Mouse (Mus musculus) liver, embryonic 11.5 days (tissue): ENCODE measurements around the gene Il2rb. TPM values are rescaled to one million over a fixed set of nuclear protein-coding genes. Genes with fewer than 3 reads are reported as not detected.

Experiments used
- ATAC-seq: fragments of 200-750 bp; cut with Nextera tagmentation; replicated peaks from 2 replicates; pipeline ENCODE4 v1.8.0; 2017; ENCODE audit warnings: moderate number of reproducible peaks, mild to moderate bottlenecking, moderate TSS enrichment, moderate library complexity; ENCODE audit not compliant: low FRiP score
- DNase-seq: peaks from one replicate; pipeline ENCODE4 v3.0.0-alpha.2; 2017; ENCODE audit warnings: low spot score
- H3K27ac ChIP-seq: fragments of 300-500 bp; sonication (generic); 2 replicates; pipeline ENCODE4 v1.5.1; 2014; ENCODE audit warnings: mild to moderate bottlenecking, low read depth, low read length, control low read depth
- H3K27me3 ChIP-seq: fragments of 300-500 bp; sonication (generic); replicated peaks from 2 replicates; pipeline ENCODE4 v1.6.1; 2014; ENCODE audit warnings: low read length, mixed read lengths; ENCODE audit not compliant: control insufficient read depth, insufficient read depth
- H3K36me3 ChIP-seq: fragments of 300-500 bp; sonication (generic); 2 replicates; pipeline ENCODE4 v1.6.1; 2014; ENCODE audit warnings: mild to moderate bottlenecking, low read length, moderate library complexity, mixed read lengths; ENCODE audit not compliant: control insufficient read depth, insufficient read depth
- H3K4me1 ChIP-seq: fragments of 300-500 bp; sonication (generic); replicated peaks from 2 replicates; pipeline ENCODE4 v1.6.1; 2014; ENCODE audit warnings: low read length, mixed read lengths; ENCODE audit not compliant: control insufficient read depth, insufficient read depth
- H3K4me2 ChIP-seq: fragments of 300-500 bp; sonication (generic); 2 replicates; pipeline ENCODE4 v1.6.1; 2014; ENCODE audit warnings: mild to moderate bottlenecking, control low read depth, moderate library complexity
- H3K4me3 ChIP-seq: fragments of 300-500 bp; sonication (generic); 2 replicates; pipeline ENCODE4 v1.5.1; 2014; ENCODE audit warnings: low read depth, low read length, control low read depth
- H3K9ac ChIP-seq: fragments of 300-500 bp; sonication (generic); 2 replicates; pipeline ENCODE4 v1.6.1; 2014; ENCODE audit warnings: low read depth, low read length, control low read depth
- H3K9me3 ChIP-seq: fragments of 300-500 bp; sonication (generic); 2 replicates; pipeline ENCODE4 v1.6.1; 2016; ENCODE audit warnings: low read length, inconsistent platforms, mixed read lengths; ENCODE audit not compliant: control insufficient read depth
- WGBS: fragments of 180-500 bp; shearing (Covaris S2); extraction: QIAGEN DNeasy Blood & Tissue Kit; methylation state at CpG from one replicate; pipeline ENCODE4 v1.1.7; 2014; 5-methylcytosine and 5-hydroxymethylcytosine counted together
- polyA plus RNA-seq: library from polyadenylated mRNA; unstranded; fragments of >200 nt; fragmentation: Nextera tagmentation; extraction: Ambion mirVana; gene quantifications from 2 replicates; pipeline ENCODE4 v1.2.1, GENCODE M21; 2014

Gene Il2rb
- polyA plus RNA-seq, 1 experiment from 2014 or later, result 0.07 TPM

DNA sequence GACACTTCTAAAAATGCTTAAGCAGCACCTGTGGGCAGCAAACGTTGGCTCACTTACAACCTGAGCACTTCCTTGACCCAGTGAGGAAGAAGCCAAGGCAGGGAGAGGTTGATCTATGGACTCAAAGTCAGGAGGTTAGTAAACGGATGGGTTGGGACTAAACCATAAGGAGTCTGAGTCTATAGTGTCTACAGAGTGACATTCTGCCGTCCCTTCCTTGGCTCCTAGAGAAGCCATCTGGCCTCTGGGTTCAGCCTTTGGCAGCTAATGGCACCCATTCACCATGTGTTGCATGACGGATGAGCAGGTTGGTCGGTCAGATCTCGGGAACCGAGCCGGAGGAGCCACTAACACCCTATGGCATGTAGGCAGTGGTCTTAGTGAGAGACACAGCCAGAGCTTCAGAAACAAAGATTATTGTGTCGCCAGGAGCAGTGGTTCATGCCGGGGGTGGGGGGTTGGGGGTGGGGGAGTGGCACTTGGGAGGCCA, 38.3 kb upstream of the Il2rb start:
- Histone ChIP-seq H3K4me1 (peaks cover 23% of the 10 kb centered on the region), H3K9me3 (no peaks in the 10 kb centered on the region), H3K27me3 (peaks cover 7% of the 10 kb centered on the region), H3K36me3 (no peaks in the 10 kb centered on the region), H3K4me2 (no peak overlapping the region), H3K9ac (no peak overlapping the region), H3K4me3 (no peak overlapping the region), H3K27ac (peak overlapping the region; percentile 59; the same call in 1 of the 2 replicates)
- WGBS, result 71% methylated on average over 10 of the region's 10 CpGs
- no peak for ATAC-seq
- DNase-seq, result no peak

DNA sequence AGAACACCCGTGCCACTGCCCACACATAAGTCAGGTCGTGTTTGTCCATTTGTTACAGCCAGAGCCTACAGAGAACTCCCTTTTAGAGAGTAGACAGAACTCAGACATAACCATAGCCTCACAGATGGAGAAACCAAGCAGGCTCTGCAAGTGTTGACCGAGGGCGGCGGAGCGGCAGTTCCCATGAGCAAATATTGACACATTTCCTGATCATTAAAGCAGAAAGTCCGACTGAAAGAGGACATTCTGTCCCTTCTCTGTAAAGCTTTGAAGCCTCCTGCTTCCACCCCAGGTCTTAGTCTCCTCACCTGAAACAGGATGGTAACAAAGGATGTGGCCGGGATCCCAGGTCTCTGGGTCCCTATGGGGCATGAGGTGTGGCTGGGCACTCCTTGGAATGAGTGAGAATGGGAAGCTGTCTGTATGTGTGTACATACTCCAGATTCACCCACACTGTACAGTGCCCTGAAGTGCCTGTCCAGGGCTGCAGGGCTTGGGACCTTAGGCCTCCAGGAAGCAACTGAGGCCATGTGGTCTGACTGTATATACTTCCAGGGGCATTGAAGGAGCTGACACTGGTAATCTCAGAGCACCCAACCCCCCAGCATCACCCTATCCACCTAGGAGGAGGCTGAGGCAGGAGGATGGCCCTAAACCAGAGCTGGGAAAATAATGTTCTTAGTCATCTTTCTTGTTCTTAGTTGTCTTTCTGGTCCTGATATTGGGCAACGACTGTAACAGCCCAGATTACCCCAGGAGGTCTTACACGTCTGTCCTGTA, 37.7 kb upstream of the Il2rb start:
- no peak overlapping the region for H3K9ac ChIP-seq

DNA sequence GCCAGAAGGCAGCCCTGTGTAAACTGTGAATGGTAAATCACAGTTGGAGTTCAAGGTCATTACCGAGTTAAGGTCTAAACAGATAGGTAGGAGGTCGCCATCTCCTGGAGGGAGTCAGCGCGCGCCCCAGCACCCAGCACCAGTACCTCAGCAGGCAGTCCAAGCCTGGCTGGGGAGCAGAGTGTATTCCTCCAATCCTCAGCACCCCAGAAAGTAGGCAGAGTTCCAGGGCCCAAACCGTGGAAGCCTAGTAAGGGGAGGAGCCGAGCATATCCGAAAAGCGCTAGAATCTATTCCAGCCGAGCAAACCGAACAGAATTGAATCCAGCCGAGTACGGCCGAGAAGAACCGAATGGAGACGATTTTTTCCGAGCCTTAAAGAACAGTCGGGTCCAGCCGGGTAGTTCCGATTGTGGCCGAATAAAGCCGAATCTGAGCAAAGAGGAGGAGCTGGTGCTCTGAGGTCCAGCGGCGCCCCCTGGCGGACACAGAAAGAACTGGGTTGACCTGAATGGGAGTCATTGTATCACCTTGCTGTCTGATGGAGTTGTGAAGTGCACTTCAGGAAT, 36.9 kb upstream of the Il2rb start:
- Histone ChIP-seq H3K4me3 (peak overlapping the region; percentile 27), H3K4me1 (peaks cover 24% of the 10 kb centered on the region), H3K4me2 (peak overlapping the region; percentile 53), H3K9me3 (no peaks in the 10 kb centered on the region), H3K27ac (peak overlapping the region; percentile 40; the same call in 1 of the 2 replicates), H3K27me3 (0 out of 2 replicates have a peak, but pooled peaks cover 2% of the 10 kb centered on the region), H3K36me3 (no peaks in the 10 kb centered on the region), H3K9ac (peak overlapping the region; percentile 35; the same call in 1 of the 2 replicates)
- ATAC-seq (peak; percentile 44), DNase-seq (peak; percentile 84)
- WGBS, result under 1% methylated on average over 25 of the region's 25 CpGs

More for the DNA sequence above, 37.7 kb upstream of the Il2rb start:
- DNase-seq (no peak), ATAC-seq (no peak)
- H3K4me3 ChIP-seq, result no peak overlapping the region
- 65% methylated on average over 10 of the region's 10 CpGs for WGBS
- no peaks in the 10 kb centered on the region for H3K9me3 ChIP-seq
- peaks cover 5% of the 10 kb centered on the region for H3K27me3 ChIP-seq
- peaks cover 24% of the 10 kb centered on the region for H3K4me1 ChIP-seq
- H3K4me2 ChIP-seq, result no peak overlapping the region
- H3K27ac ChIP-seq, result peak overlapping the region; percentile 59; the same call in 1 of the 2 replicates
- H3K36me3 ChIP-seq, result no peaks in the 10 kb centered on the region

DNA sequence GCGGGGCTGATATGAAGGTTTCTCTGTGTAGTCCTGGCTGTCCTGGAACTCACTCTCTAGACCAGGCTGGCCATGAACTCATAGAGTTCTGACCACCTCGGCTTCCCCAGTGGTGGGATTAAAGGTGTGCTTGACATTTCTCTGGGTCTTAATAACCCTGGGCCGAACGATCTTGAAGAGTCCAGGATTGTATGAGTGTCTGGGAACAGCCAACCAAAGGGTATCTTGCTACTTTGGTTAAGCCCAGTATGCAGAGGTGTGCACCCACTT, 36.3 kb upstream of the Il2rb start:
- no peaks in the 10 kb centered on the region for H3K36me3 ChIP-seq
- no peak overlapping the region for H3K4me3 ChIP-seq
- ATAC-seq (no peak), DNase-seq (no peak)
- H3K4me1 ChIP-seq, result peaks cover 24% of the 10 kb centered on the region
- 66% methylated on average over 4 of the region's 4 CpGs for WGBS
- H3K4me2 ChIP-seq, result peak overlapping the region; percentile 53
- 0 out of 2 replicates have a peak overlapping the region, but pooled peaks have one; percentile 2 for H3K27ac ChIP-seq
- no peak overlapping the region for H3K9ac ChIP-seq
- H3K27me3 ChIP-seq, result 0 out of 2 replicates have a peak, but pooled peaks cover 2% of the 10 kb centered on the region
- H3K9me3 ChIP-seq, result no peaks in the 10 kb centered on the region

DNA sequence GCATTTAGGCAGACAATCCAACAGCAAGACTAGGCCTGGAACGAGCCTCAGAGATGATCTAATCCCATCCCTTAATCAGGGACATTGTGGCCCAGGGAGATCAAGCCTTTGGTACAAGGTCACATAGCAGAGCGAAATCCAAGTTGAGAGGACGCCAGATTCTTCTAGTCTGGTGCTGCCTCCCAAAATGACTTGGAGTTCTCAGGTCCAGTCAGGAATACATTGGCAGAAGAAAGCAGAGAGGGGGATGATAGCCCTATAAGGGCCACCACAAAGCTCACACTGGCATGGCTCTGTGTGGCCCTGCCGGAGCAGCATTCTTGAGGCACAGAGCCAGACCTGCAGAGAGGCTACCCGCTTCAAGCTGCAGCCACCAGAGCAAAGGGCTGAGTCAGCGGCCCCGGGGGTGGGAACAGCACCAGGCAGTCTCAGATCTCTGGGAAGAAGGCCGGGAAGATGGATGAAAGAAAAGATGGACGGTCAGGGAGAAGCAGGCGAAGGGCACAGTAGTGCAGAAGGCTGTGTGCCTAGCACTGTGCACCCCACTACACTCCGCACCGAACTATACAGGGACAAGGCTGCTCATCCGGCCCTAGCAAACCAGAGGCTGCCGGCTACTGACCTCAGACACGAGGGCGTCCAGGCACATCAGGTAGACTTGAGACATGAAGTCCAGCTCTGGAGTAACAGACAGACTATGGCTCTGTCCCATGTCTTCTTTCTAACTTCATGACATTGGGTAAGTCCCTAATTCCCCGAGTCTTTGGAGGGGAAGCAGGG, 35.8 kb upstream of the Il2rb start, which contains the start of gene C1qtnf6:
Gene C1qtnf6 (minus strand): TSS at position 746 of the 780 bp plus-strand sequence.
- Histone ChIP-seq H3K9ac (peak within 1 kb of the TSS; percentile 35; the same call in 1 of the 2 replicates), H3K27me3 (0 out of 2 replicates have a peak, but pooled peaks cover 2% of the 10 kb centered on the region), H3K4me2 (peak within 1 kb of the TSS; percentile 53), H3K9me3 (no peaks in the 10 kb centered on the region), H3K4me1 (peaks cover 24% of the 10 kb centered on the region), H3K4me3 (peak within 1 kb of the TSS; percentile 27), H3K36me3 (no peaks in the 10 kb centered on the region), H3K27ac (peak within 1 kb of the TSS; percentile 40; the same call in 1 of the 2 replicates)
- no peak for ATAC-seq
- DNase-seq, result no peak
- 64% methylated on average over 17 of the region's 17 CpGs for WGBS

DNA sequence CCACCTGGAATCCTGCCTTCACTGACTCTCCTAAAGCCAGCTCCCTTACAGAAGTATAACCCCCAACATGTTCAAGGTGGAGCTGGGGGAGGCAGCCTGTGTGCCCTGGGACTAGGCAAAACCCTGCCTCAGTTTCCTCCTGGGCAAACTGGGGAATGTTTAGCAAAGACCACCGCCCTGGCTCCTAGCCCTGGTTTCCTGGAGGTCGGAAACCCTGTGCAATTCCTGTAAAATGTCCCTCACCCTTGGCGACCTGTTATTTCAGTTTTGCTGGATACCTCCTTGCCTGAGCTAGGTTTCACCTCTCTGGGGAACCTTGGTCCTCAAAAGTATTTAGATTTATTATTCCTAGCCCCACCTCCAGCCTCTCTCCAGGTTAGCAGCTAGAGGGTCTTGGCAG, 35.1 kb upstream of the Il2rb start:
- DNase-seq, result no peak

DNA sequence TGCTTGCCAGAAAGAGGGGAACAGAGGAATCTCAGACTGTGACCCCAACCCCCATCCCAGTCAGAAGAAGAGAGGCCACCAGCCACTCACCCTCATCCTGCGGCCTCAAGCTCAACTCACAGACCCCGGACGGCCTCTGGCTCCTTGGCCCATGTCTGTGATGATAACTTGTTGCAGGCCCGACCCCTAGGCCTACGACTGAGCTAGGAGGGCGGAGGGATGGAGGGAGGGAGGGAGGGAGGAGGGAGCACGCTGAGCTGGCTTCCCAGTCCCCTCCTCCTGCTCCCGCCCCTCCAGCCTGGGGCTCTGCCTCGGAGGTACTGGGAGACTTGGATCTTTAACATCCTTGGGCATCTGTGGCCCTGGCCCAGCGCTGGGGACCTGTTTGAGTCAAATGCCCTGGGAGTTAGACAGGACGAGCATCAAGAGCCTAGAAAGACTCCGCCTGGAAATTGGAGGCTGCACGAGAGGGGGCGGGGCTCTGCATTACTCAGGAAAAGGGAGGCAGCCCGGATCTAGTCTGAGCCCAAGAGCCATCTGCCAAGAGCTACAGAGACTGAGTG, 34.4 kb upstream of the Il2rb start:
- ATAC-seq (peak; percentile 51), DNase-seq (peak; percentile 72)
- Histone ChIP-seq H3K27ac (peak overlapping the region; percentile 65), H3K27me3 (0 out of 2 replicates have a peak, but pooled peaks cover 2% of the 10 kb centered on the region), H3K4me1 (peaks cover 24% of the 10 kb centered on the region), H3K36me3 (no peaks in the 10 kb centered on the region), H3K9ac (peak overlapping the region; percentile 47), H3K9me3 (no peaks in the 10 kb centered on the region), H3K4me2 (peak overlapping the region; percentile 50), H3K4me3 (peak overlapping the region; percentile 39)
- WGBS, result 11% methylated on average over 13 of the region's 15 CpGs

More for the DNA sequence above, 35.1 kb upstream of the Il2rb start:
- no peaks in the 10 kb centered on the region for H3K36me3 ChIP-seq
- no peak overlapping the region for H3K4me3 ChIP-seq
- no peaks in the 10 kb centered on the region for H3K9me3 ChIP-seq
- H3K27ac ChIP-seq, result no peak overlapping the region
- H3K9ac ChIP-seq, result no peak overlapping the region
- H3K27me3 ChIP-seq, result 0 out of 2 replicates have a peak, but pooled peaks cover 2% of the 10 kb centered on the region
- peaks cover 24% of the 10 kb centered on the region for H3K4me1 ChIP-seq
- 62% methylated on average over 3 of the region's 3 CpGs for WGBS
- no peak for ATAC-seq
- peak overlapping the region; percentile 50 for H3K4me2 ChIP-seq
